Mouse (Mus musculus) stomach, embryonic 16.5 days (tissue): ENCODE measurements around the gene Pfdn2. TPM values are rescaled to one million over a fixed set of nuclear protein-coding genes. Genes with fewer than 3 reads are reported as not detected.
A peak's percentile ranks its signal among the peaks of the same experiment; 100 is the strongest.

Source experiments
- ATAC-seq: fragments of 200-750 bp; cut with Nextera tagmentation; 2 replicates; pipeline ENCODE4 v1.8.0; 2017; ENCODE audit warnings: moderate number of reproducible peaks, moderate TSS enrichment; ENCODE audit not compliant: insufficient read depth, low FRiP score
- H3K27ac ChIP-seq: fragments of 300-500 bp; sonication (generic); 2 replicates; pipeline ENCODE4 v1.5.1; 2014; ENCODE audit warnings: low read length
- H3K27me3 ChIP-seq: fragments of 300-500 bp; sonication (generic); 2 replicates; pipeline ENCODE4 v1.6.1; 2014; ENCODE audit warnings: low read length, control low read depth, mixed read lengths; ENCODE audit not compliant: control insufficient read depth, insufficient read depth
- H3K36me3 ChIP-seq: fragments of 300-500 bp; sonication (generic); 2 replicates; pipeline ENCODE4 v1.6.1; 2014; ENCODE audit warnings: low read length; ENCODE audit not compliant: control insufficient read depth, insufficient read depth
- H3K4me1 ChIP-seq: fragments of 300-500 bp; sonication (generic); 2 replicates; pipeline ENCODE4 v1.6.1; 2014; ENCODE audit warnings: low read length, control low read depth, mixed read lengths; ENCODE audit not compliant: control insufficient read depth, insufficient read depth
- H3K4me2 ChIP-seq: fragments of 300-500 bp; sonication (generic); 2 replicates; pipeline ENCODE4 v1.6.1; 2014; ENCODE audit warnings: low read depth, low read length, mixed read lengths
- H3K4me3 ChIP-seq: fragments of 300-500 bp; sonication (generic); replicated peaks from 2 replicates; pipeline ENCODE4 v1.5.1; 2014; ENCODE audit warnings: mild to moderate bottlenecking, low read length
- H3K9ac ChIP-seq: fragments of 300-500 bp; sonication (generic); 2 replicates; pipeline ENCODE4 v1.6.1; 2014; ENCODE audit warnings: low read length
- H3K9me3 ChIP-seq: fragments of 300-500 bp; sonication (generic); replicated peaks from 2 replicates; pipeline ENCODE4 v1.6.1; 2016; ENCODE audit warnings: low read length, control low read depth; ENCODE audit not compliant: control insufficient read depth
- WGBS: fragments of 180-500 bp; shearing (Covaris S2); extraction: QIAGEN DNeasy Blood & Tissue Kit; methylation state at CpG from one replicate; pipeline ENCODE4 v1.1.7; 2014; 5-methylcytosine and 5-hydroxymethylcytosine counted together
- polyA plus RNA-seq: library from polyadenylated mRNA; unstranded; fragments of >200 nt; fragmentation: Nextera tagmentation; extraction: Ambion mirVana; gene quantifications from 2 replicates; pipeline ENCODE4 v1.2.1, GENCODE M21; 2015

Gene Pfdn2
- polyA plus RNA-seq, 1 experiment from 2014 or later = 109 TPM

DNA sequence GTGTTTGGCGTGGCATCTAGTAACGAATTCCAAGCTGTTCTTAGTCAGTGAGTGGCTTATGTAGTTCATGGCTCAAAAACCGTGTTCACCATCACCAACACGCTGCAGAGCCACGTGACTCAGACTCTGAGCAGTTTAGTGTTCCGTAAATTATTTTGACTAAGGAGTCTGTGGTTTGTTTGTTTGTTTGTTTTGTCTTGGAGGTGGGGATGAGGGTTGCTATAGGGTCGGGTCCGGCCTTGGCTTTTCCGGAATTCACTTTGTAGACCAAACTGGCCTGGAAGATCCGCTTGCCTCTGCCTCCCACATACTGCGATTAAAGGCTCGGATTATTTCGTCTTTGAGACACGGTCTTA lies 603 bp downstream of the Pfdn2 start:
- Histone ChIP-seq H3K9me3 (peaks cover 6% of the 10 kb centered on the region; the same call in 1 of the 2 replicates), H3K36me3 (peaks cover 4% of the 10 kb centered on the region), H3K4me2 (peak overlapping the region; percentile 85), H3K27ac (no peak overlapping the region), H3K4me3 (peak overlapping the region; percentile 90), H3K27me3 (no peaks in the 10 kb centered on the region), H3K9ac (peak overlapping the region; percentile 92), H3K4me1 (peaks cover 18% of the 10 kb centered on the region)
- under 1% methylated on average over 14 of the region's 14 CpGs for WGBS
- ATAC-seq = no peak; the same call in 1 of the 2 replicates

DNA sequence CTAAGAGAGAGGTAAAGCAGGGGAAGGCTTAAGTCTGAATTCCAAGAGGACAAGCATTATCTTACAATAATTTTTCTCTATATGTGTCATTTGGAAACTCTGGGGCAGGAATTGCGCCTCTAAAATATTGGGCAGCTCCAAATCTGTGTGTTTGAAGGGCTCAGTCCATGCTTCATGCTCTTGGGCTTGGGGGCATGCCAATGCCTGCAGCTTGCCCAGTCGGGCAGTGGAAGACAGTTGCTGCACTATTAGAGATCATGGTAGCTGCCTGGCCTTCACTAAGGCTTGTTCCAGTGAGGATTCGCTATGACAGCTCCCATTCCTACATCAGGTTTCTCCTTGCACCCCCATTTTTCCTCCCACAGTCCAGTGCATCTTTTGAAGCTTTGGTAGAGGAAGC lies 3.2 kb downstream of the Pfdn2 start:
- H3K4me2 ChIP-seq = no peak overlapping the region
- no peak overlapping the region for H3K9ac ChIP-seq
- H3K36me3 ChIP-seq = no peaks in the 10 kb centered on the region
- no peak overlapping the region for H3K27ac ChIP-seq
- no peak for ATAC-seq
- H3K9me3 ChIP-seq = peaks cover 6% of the 10 kb centered on the region; the same call in 1 of the 2 replicates
- no peaks in the 10 kb centered on the region for H3K27me3 ChIP-seq
- H3K4me3 ChIP-seq = no peak overlapping the region
- peaks cover 18% of the 10 kb centered on the region for H3K4me1 ChIP-seq
- 90% methylated on average over 3 of the region's 3 CpGs for WGBS

DNA sequence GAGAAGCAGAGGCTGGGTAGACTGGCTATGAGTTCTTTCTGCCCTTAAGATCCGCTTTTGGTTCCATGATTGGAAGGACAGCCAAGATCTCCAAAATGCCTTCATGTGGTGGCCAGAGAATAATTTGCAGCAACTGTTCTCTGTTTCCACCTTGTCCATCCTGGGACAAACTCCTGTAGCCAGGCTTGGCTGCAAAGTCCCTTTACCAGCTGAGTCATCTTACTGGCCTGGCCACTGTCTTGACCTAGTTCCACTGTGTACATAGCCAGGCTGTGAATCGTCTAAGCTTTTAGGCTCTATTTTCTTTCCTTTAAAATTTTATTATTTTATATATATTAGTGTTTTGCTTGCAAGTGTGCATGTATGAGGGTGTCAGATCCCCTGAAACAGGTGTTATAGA lies 3.7 kb downstream of the Pfdn2 start:
- peaks cover 15% of the 10 kb centered on the region for H3K4me1 ChIP-seq
- H3K4me3 ChIP-seq = no peak overlapping the region
- no peak overlapping the region for H3K4me2 ChIP-seq
- H3K27me3 ChIP-seq = no peaks in the 10 kb centered on the region
- H3K9me3 ChIP-seq = peaks cover 6% of the 10 kb centered on the region; the same call in 1 of the 2 replicates
- no peak overlapping the region for H3K27ac ChIP-seq
- H3K36me3 ChIP-seq = no peaks in the 10 kb centered on the region
- WGBS = 78% methylated on average over 2 of the region's 2 CpGs
- H3K9ac ChIP-seq = no peak overlapping the region
- ATAC-seq = no peak

DNA sequence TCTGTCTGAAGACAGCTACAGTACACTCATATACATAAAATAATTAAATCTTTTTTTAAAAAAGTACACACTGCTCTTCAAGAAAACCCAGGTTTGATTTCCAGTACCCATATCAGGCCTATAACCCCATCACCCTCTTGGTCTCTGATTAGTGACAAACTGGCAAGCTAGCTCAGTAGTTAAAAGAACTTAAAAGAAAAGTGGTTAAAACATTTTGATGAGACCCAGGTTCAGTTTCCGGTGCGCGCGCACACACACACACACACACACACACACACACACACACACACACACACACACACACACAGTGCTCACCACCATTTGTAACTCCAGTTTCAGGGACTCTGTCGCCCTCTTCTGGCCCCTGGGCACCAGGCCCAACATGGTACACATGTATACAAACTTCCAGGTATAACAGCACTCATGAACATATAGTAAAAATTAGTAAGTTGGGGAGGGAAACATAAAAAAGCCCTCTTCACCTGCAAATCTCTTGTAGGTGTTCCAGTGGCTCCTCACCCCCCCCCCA lies 10.4 kb downstream of the Pfdn2 start:
- Histone ChIP-seq H3K4me3 (no peak overlapping the region), H3K27ac (no peak overlapping the region), H3K9me3 (no peaks in the 10 kb centered on the region), H3K4me1 (0 out of 2 replicates have a peak, but pooled peaks cover 6% of the 10 kb centered on the region), H3K4me2 (no peak overlapping the region), H3K27me3 (no peaks in the 10 kb centered on the region), H3K9ac (no peak overlapping the region), H3K36me3 (no peaks in the 10 kb centered on the region; the same call in 1 of the 2 replicates)
- no peak for ATAC-seq
- WGBS = 75% methylated on average over 5 of the region's 5 CpGs

DNA sequence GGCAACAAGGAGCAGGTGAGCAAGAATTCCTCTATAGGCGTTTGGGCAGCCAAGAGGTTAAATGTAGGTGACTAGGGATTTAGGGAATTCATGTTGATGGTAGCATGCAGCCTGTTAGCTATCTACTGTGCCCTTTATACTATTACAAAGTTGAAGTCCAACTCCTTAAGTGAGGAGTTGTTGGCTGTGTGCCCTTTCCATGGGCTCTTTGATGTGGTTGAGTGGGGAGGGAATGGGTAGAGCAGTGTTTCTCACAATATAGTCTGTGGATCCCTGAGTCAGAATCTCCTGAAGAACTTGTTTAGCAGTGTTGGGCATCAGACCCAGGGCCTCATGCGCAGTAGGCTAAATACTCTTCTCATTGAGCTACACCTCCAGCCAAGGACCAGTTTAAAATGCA lies 11.3 kb downstream of the Pfdn2 start:
- H3K27ac ChIP-seq = no peak overlapping the region
- H3K4me3 ChIP-seq = no peak overlapping the region
- no peaks in the 10 kb centered on the region; the same call in 1 of the 2 replicates for H3K36me3 ChIP-seq

DNA sequence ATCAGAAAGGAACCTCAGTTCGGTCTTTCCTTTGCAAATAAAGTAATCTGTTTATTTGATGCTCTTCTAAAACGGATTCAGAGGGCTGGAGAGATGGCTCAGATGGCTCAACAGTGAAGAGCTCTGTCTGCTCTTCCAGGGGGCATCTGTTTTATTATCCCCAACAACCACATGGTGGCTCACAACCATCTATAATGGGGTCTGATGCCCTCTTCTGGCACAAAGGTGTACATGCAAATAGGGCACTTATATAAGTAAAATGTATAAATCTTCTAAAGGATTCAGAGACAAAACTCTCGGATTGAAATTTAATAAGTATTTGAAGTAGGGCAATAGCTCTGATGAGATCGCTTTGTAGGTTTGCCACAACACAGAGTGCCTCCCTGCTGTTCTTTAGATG lies 13.0 kb downstream of the Pfdn2 start:
- Histone ChIP-seq H3K27ac (no peak overlapping the region), H3K4me2 (no peak overlapping the region), H3K36me3 (no peaks in the 10 kb centered on the region; the same call in 1 of the 2 replicates), H3K4me3 (no peak overlapping the region), H3K27me3 (no peaks in the 10 kb centered on the region), H3K4me1 (0 out of 2 replicates have a peak, but pooled peaks cover 12% of the 10 kb centered on the region), H3K9me3 (no peaks in the 10 kb centered on the region), H3K9ac (no peak overlapping the region)
- ATAC-seq = no peak
- whole genome bisulfite sequencing = 69% methylated on average over 4 of the region's 4 CpGs

More for the DNA sequence above, 11.3 kb downstream of the Pfdn2 start:
- H3K9ac ChIP-seq = no peak overlapping the region
- H3K9me3 ChIP-seq = no peaks in the 10 kb centered on the region
- 0 out of 2 replicates have a peak, but pooled peaks cover 12% of the 10 kb centered on the region for H3K4me1 ChIP-seq
- H3K4me2 ChIP-seq = no peak overlapping the region
- no peak for ATAC-seq
- 86% methylated on average over 2 of the region's 2 CpGs for WGBS
- no peaks in the 10 kb centered on the region for H3K27me3 ChIP-seq

DNA sequence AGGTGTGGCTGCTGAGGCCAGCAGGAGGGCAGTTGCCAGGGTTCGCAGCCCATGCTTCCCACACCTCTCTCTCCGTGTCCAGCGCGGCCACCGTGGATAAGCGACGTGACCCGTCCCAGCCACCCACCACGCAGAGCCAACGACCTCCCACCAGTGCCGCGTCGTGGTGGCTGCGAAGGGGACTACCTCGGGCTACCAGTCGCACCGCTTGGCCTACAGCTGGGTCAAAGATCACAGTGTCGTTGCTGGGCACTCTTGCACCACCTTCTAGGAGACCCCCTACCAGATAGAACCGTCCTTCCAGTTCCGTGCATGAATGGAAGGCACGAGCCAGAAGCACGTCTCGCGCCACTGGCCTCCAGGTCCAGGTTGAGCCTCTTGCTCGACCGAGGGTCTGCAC lies 14.8 kb downstream of the Pfdn2 start:
- H3K27me3 ChIP-seq = no peaks in the 10 kb centered on the region
- WGBS = 8% methylated on average over 26 of the region's 26 CpGs
- H3K9me3 ChIP-seq = no peaks in the 10 kb centered on the region
- peak overlapping the region; percentile 83 for H3K4me2 ChIP-seq
- no peak overlapping the region for H3K27ac ChIP-seq
- peak; percentile 8 for ATAC-seq
- 0 out of 2 replicates have a peak, but pooled peaks cover 12% of the 10 kb centered on the region for H3K4me1 ChIP-seq
- H3K36me3 ChIP-seq = no peaks in the 10 kb centered on the region; the same call in 1 of the 2 replicates
- peak overlapping the region; percentile 74 for H3K9ac ChIP-seq
- peak overlapping the region; percentile 60 for H3K4me3 ChIP-seq

DNA sequence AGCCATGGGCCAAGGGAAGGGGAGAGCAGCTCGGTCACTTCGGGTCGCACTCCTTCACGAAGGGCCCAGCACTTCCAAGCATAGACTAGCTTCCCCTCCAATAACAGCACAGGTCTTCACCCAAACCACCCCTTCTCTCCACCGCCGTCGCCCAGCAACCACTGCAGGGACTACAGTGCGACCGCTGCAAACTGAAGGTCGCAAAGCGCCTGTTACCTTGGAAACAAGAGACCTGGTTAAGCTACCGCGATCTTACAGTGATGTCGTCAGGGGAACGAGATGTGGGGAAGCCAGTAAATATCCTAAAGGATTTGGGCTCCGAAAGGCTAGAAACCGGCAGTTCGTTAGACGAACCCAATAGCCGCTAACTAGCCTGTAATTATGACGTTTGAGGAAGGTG lies 15.2 kb downstream of the Pfdn2 start, which contains the start of gene Klhdc9:
Gene Klhdc9, minus strand, starts transcription at position 143 of the 400 bp plus-strand sequence.
- Histone ChIP-seq H3K27me3 (no peaks in the 10 kb centered on the region), H3K4me1 (0 out of 2 replicates have a peak, but pooled peaks cover 12% of the 10 kb centered on the region), H3K9ac (peak within 1 kb of the TSS; percentile 74), H3K4me2 (peak within 1 kb of the TSS; percentile 83), H3K27ac (peak within 1 kb of the TSS; percentile 43), H3K9me3 (no peaks in the 10 kb centered on the region), H3K36me3 (no peaks in the 10 kb centered on the region; the same call in 1 of the 2 replicates), H3K4me3 (peak within 1 kb of the TSS; percentile 60)
- 2% methylated on average over 21 of the region's 21 CpGs for WGBS
- peak; percentile 92 for ATAC-seq
